Mouse (Mus musculus): ENCODE results near the gene Mns1.
"Not testable (repeated sequence)": the region's sequence is repeated elsewhere in the genome, so short reads cannot be mapped to it uniquely, and the experiment has no call there.

Mns1 gene

DNA sequence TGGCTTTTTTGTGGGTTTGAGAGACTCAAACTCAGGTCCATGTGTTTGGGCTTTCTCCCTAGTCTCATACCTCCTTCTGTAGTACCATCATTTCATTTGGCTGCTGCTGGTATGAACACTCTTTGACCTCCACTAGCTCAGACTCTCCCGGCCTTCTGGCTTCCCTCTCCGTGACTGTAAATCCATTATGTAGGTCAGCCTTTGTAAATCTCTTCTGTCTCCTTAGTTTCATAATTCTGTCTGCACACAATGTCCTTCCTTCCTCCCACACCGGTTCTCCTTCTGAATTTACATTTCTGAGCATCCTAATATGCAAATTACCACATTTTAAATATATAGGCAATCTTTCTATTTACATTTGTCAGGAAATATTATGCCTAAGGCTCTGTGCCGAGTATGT lies 9.9 kb upstream of the Mns1 start:
- DNase-seq (ENCODE audit: low spot score): no peak

DNA sequence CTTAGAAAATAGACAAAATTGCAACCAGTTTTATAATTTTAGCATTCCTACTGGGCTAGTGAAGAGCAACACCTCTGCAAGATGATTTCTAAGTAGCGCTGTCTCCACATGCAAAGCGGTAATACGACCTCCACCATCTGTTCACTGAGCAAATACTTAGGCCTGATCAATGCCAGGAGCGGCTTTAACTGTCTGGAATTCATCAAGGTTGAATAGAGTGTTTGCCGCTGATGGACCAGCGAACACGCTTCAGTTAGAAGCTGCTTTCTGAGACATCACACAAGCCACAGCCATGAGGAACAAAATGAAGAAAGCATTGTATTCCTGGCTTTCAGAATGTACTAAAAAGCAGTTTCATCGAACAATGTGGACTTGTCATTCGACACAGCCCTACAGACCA lies 2.9 kb upstream of the Mns1 start:
- no peak for DNase-seq (ENCODE audit: low spot score)

DNA sequence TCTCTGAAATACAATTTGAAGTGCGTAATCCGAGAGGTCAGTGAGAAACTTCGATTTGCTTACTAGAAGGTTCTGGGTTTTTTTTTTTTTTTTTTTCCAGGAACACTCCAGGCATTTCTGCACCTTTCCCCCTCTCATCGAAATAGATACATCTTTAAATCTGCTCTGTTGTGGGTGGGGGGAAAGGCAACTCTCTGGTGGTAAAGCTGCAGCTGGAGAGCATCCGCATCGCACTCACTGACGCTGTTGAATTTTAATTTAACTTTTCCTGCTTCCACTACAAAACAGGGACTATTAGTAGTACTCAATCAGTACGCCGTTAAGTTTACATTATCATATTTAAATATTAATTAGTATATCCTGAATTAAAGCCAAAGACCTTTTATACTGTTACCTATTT lies 938 bp downstream of the Mns1 start:
- DNase-seq (ENCODE audit: low spot score): no peak

DNA sequence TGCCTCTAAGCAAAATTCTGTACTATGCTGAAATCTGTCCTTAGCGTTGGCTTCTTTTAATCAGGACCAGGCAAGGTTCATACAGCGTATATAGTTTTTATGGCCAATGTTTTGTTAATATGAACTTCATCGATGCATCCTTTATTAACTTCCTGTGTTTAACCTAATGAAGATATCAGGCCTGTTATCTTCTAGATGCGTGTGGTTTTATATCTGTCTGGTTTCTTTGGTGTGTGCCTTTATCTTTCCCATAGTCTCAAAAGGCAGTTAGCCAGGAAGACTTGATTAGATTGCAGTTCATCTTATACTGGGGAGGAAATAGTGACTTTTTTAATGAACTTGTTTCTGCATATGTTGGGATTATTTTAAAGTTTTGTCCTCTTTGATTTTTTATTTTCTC lies 2.5 kb downstream of the Mns1 start:
- no peak for DNase-seq (ENCODE audit: low spot score)

DNA sequence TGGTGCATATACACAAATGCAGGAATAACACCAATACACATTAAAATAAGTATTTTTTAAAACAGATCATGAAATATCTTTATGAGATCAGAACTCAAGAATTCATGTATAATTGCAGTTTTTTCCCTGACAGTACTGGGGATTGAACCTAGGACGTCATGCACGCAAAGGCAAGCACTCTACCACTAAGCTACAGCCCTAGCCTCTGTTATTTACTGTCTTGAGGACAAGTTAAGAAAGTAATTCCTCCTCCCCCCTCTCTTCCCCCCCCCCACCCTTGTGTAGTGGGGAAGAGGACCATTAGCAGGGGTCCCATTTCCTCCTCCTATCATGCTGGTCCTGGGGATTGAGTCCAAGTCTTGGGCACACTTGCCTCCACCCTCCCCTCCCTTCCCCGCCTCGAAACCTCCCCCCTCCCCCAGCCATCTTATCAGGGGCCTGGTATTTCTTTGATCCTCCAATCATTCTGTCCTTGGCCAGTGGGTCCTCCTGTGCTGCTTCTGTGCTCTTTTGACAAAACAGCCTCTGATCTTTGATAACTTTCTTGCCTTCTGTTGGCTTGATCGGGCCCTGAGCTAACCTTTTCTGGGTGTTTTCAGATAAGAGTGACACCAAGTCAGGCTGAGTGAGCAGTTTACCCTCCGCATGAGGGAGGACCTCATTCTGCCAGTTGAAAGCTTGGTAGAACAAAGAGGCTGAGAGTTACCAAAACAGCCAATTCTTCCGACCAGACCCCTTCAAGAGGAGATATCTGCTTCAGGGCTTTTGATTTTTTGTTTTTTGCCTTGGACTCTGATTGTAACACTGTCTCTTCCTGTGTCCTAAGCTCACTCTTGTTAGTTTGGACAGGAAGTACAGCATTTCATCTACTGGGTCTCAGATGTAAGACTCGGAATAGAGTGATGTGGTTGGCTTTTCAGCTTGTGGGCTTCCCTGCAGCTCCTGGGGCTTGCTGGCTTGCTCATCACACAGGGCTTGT lies 3.4 kb downstream of the Mns1 start:
- DNase-seq (ENCODE audit: low spot score): no peak

DNA sequence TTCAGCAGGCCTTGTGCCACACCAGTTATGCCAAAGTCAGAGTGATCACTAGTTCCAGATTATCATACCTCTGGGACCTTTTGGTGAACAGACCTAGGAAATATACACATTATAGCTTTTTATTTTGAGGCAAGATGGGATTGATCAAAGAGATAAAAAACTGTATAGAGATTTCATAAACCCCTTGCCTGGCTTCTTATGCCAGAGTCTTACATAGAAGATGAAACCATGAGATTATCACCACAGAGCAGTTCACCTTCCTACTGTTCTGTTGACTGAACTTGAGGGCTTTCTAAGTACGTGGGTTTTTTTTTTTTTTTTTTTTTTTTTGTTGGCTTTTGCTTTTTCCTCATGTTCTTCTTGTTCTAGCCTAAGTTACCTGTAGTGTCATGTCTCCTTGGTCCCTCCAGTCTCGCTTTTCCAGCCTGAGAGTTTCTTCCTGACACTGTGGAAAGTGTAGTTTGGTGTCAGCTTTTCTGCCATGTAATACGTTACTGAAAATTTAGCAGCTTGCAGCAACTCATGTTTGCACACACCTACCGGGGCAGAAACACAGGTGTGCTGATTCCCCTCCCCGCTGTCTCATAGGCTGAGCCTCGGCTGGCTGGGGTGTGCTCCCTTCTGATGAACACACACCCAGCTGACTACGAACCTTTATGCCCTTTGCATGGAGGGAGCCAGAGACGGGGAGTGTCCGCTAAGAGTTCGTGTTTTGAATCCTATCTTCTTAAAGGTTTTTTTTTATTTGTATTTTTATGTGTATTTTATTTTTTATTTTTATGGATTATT lies 4.3 kb downstream of the Mns1 start:
- no peak for DNase-seq (ENCODE audit: low spot score)

DNA sequence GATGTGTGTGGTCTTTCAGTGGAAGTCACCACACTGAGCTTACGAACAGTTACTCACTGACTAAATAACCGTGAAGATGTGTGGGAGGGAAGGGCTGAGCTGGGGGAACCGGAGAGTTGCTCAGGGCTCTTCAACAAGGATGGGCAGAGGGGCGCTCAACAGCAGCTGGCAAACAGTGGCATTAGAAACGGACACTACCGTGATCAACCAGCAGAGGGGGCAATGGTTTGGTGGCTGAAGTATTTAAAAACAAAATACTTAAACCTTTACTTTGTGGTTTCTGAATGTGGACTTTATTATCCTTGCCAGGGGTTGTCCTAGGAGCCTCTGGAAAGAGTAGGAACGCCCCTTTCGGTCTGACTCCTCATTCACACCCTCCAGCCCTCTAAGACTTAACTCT lies 10.2 kb downstream of the Mns1 start:
- DNase-seq (ENCODE audit: low spot score): no peak

DNA sequence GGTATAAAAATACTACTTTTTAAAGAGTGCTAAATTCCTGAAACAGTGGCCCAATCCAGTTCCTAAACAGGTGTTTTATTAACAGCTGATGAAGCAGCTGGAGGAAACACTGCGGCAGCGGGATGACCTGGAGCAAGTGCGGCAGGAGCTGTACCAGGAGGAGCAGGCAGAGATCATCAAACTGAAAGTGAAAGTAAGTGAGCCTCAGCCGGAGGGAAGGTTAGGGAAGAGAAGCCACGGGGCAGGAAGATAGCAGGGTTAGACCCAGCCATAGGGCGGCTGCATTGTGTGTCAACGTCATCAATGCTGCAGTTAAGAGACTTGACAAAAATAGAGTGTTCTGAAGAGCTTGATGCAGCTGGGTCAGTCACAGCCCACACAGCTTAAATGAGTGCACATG lies 11.6 kb downstream of the Mns1 start:
- DNase-seq (ENCODE audit: low spot score): peak; percentile 26

DNA sequence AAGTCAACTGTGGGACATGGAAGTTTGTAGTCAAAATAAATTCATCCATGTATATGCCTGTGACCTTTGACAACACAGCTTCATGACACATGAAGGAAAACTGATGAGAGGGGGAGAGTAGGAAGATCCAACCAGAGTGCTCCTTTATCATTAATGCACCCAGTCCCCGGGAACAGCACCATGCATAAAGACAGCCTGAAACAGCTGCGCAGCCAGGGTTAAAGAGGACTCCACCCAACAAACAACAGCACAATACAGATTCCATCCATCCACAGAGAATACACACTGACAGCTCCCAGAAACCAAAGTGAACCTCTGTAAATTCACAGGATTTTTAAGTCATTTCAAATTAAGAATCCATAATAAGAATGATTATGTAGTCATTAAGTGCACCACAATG lies 12.0 kb downstream of the Mns1 start:
- DNase-seq (ENCODE audit: low spot score): no peak

DNA sequence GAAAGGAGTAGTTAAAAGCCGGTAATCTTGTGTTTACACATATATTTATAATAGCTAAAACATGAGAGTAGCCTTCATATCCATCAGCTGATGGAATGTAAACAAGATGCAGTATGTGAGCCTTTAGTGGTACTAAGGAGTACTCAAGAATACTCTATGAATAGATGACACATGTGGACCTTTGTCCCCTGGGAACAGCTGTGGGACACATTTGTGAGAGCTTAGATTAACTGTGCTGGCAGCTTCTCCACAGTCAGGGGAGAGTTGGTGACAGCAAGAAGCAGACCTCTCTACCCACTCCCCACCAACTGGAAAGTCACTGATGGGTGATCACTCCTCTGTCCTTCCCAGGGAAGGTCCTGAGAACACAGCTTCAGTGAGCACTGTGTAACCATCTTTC lies 12.6 kb downstream of the Mns1 start:
- DNase-seq (ENCODE audit: low spot score): no peak

DNA sequence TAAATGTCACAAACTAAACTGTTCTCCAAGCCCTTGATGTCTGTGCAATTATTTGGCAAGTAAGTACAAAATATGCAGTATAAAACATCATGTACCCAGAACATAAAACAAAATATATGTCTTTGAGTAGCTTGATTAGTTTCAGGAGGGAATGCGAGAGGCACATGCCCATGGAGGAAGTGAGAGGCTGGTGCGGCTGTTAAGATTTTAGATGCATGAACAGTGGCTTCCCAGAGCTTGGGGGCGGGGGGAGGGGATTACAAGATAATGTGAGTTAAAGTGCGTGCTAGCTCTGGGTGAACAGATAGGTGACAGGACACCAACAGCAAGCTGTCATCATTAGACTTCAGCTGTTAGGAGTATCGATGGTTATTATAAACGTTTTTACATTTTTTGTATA lies 13.3 kb downstream of the Mns1 start:
- no peak for DNase-seq (ENCODE audit: low spot score)

DNA sequence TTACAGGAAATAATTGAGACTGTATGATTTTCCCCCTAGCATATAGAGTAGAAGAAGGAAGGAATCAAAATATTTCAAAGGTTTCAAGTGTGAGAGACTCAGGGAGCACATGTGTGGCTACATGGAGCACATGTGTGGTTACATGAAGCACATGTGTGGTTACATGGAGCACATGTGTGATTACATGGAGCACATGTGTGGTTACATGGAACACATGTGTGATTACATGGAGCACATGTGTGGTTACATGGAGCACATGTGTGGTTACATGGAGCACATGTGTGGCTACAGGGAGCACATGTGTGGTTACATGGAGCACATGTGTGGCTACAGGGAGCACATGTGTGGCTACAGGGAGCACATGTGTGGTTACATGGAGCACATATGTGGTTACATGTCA lies 16.5 kb downstream of the Mns1 start:
- not testable (repeated sequence) for DNase-seq (ENCODE audit: low spot score)

DNA sequence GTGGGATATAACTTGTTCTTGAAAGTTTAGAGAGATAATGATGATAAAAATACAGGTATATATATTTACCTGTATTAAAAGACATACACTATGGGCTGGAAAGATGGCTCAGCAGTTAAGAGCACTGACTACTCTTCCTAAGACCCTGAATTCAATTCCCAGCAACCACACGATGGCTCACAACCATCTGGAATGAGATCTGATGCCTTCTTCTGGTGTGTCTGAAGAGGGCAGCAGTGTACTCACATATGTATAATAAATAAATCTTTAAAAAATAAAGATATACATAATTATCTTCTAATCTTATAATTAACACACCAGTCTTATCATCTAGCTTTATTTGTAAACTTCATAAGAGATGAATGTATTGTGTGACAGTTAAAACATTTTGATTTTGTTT lies 18.6 kb downstream of the Mns1 start:
- no peak for DNase-seq (ENCODE audit: low spot score)

DNA sequence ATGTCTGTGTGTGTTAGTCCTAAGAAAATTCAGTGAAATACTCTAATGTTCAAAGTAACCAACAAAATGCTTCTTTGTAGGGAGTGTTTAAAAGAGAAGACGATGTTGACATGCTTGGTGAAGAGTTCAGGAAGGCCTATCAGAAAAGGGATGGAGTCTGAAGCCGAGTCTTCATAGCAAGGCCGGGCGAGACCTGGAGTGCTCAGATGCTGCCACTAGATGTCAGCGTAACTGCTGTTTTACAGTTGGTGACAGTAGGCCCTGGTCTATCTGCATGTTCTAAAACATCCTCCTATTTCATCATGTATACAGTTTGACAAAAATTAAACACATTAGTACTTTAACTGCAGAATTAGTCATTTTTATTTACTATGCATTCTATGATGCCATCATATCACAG lies 20.4 kb downstream of the Mns1 start:
- no peak for DNase-seq (ENCODE audit: low spot score)

DNA sequence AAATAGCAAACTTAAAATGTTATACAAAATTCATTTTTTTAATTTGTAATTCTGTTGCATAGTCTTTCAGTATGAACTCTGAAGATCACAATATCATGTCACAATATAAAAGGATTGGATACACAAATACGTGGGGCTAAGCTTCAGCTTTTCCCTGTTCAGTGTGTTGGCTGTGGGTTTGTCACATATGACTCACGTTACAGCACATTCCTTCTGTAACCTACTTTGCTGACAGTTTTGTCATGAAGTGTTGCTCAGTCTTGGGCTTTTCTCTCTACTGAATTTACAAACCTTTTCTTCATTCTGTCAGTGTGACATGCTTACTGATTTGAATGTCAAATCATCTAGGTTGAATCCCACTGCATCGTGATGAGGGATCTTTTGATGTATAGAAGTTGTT lies 21.9 kb downstream of the Mns1 start:
- no peak for DNase-seq (ENCODE audit: low spot score)

DNA sequence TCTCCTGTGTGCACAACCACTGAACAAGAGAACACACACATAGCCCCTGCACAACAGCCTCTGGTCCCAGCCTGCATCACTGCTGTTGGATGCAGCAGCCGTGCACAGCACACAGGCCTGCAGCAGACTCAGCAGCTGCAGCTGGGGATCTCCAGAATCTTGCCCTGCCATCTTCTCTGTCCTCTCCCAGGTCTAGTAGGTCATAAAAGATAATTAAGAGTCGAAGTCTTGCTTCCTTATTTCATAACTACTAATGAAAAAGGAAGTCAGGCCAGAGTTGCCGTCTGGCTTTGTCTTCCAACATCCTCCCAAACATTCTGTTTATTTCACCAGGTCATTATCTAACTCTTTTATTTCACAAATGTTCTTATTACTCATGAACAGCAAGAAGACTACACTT lies 23.0 kb downstream of the Mns1 start:
- DNase-seq (ENCODE audit: low spot score): no peak

DNA sequence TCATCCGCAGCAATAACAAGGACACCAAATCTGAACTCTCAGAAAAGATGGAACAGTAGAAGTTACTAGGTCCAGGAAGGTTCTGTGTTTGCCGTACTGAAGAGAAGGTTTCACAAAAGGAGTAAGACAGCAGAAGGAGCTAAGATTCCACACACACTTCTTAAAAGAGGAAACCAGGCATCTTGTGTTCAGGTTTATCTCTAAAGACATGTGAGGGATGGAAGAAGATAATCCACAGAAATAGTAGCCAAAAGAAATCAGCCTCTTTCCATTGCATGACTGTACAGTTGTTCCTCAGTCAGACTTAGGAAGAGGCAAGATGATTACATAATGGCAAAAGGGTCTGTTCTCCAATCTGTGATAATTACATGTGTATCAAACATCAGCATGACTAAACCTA lies 24.6 kb downstream of the Mns1 start:
- DNase-seq (ENCODE audit: low spot score): no peak

DNA sequence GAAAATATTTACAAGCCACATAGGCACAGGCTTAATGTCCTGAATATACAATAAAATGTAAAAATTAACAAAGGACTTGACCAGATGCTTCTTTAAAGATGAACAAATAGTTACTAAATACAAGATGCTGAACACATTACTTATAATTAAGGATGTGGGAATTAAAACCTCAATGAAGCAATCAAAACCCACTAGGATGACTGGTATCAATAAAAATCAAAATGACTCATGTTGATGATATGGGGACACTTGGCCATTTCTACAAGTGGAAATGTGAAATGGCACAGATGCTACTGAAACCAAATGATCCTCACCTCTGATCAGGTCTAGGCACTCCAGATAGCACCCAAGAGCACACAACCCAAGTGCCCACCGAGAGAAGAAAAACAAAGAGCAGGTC lies 27.0 kb downstream of the Mns1 start:
- no peak for DNase-seq (ENCODE audit: low spot score)

DNA sequence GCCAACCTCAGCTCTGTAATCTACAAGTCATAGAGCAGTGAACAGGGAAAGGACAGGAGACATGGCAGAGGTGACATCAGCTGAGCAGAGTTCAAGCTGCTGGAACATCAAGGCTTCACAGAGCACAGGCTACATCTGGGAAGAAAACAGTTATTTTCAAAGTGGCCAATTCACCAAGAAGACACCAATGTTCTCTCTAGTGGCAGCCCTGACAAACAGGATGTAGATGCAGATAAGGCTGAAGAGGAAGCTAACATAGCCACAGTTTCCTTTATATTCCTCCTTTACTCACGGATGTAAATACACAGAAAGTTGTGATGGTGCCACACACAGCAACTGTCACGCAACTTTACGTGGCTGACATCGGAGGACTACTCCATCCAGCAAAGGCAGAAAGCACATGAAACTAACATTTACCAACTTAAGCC lies 28.0 kb downstream of the Mns1 start:
- no peak for DNase-seq (ENCODE audit: low spot score)

DNA sequence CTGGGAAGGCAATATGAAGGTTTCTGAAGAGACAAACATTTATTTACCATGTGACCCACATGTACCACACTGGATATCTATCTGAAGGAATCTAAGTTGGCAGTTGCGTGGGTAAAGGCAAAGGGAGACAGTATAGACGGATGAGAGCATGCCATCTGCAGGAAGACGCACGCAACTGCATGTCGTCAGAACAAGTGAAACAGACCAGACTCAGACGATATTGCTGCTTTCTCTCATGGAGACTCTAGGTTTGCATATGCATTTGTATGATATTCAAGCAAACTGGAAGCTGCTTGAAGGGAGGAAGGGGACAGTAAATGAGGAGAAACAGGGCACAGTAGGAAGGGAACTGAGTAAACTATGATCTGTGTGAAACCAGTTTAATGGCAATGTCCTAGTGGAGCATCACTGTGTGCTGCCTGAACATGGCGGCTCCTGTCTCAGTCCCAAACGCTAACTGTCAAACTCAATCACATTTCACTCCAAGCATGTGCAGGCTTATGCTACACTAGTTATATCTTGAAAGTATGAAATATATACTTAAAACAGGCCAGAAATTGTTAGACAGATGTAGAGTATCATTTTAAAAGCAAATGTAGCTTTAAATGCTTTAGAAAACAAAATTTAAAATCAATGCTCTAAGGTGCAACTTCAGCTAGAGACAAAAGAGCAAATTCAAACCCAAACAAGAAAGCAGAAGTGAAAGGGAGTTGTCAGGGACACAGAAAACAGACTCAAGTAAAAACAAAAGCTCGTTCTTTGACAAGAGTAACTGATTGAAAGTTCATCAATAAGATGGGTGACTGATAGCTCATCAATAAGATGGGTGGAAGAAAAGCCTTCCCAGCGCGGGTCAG lies 30.0 kb downstream of the Mns1 start:
- no peak for DNase-seq (ENCODE audit: low spot score)

DNA sequence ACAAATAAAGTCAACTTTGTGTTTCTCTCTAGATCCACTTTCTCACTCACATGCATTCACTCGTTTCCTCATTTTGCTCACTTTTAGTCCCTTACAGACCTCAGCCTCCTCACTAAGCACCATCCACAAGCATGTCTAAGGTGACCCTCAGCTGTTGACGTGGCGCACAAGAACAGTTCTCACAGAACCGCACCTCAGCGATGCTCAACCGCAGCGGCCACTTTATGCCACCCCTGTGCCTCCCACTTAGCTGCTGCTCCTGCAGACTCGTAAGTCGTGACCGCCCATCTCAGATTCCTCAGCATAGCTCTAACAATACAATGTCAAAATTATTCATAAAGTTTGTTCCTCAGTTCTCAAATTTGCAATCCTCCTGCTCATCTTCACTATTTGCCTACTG lies 30.8 kb downstream of the Mns1 start:
- no peak for DNase-seq (ENCODE audit: low spot score)

DNA sequence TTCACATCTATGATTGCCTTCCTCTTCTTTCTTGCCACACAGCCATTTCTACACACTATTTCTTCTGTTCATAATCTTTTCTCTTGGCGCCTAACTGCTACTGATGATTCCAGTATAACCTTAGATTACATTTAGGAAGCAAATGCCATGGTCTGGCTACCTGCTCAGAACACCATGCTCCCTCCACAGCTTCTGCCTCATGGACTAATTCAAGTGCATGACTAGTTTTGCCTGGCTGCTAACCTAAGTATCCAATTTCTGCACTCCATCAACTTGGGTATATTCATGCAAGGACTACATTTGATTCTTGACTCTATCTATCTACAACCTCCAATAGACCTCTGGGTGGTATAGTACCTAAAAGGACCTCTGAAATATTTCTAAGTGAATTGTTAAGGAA lies 32.0 kb downstream of the Mns1 start:
- DNase-seq (ENCODE audit: low spot score): no peak

Data from ovary, adult 18-20 months (tissue).